Mouse (Mus musculus): ENCODE data around the gene Opa3. TPM values are rescaled to one million over a fixed set of nuclear protein-coding genes. Genes with fewer than 3 reads are reported as not detected.

Opa3 gene
- total RNA-seq, 2 experiments from 2014 or later, result 42.7 to 46.8 TPM

GRCm38 (mm10) chr7:19304501-19305412, 76.6 kb downstream of the Opa3 start:
- no peak for TF ChIP-seq CTCF (IDR thresholded peaks at IDR 0.05)
- Histone ChIP-seq H3K27ac (no peak overlapping the region), H3K4me3 (peak overlapping the region; percentile 5; the same call in 1 of the 2 replicates)
- DNase-seq (ENCODE audit: extremely low spot score in 1 of 2, low spot score in 2 of 2), result no peak
- intact Hi-C loops (cut with DNase I), result loop anchor here (5.0 kb wide), 1 partner anchor 127 kb away; the partner anchor contains the start of gene Eml2

- intact Hi-C loops (cut with DNase I), result no loop called here
- Histone ChIP-seq H3K27ac (no peak overlapping the region), H3K4me3 (no peak overlapping the region)
- no peak for DNase-seq (ENCODE audit: extremely low spot score in 1 of 2, low spot score in 2 of 2)
- no peak for TF ChIP-seq CTCF (IDR thresholded peaks at IDR 0.05)
These were observed 77.2 kb downstream of the Opa3 start for GRCm38 (mm10) chr7:19305413-19305735.

Small RNA genes within 50 kb of the gene (microRNA-seq; reads per million reads assigned to microRNA genes)
- gene Mir330, result 12,883 to 14,318 reads per million in 2 experiments

Other genes starting within 250 kb of the Opa3 start
- under 1 TPM; 0.51 to 0.86 TPM for gene Nanos2, start 240.9 kb upstream of the Opa3 start, total RNA-seq (2021)
- 10 to 100 TPM; 50.6 to 61.2 TPM for gene Mypop, start 237.1 kb upstream of the Opa3 start, total RNA-seq (2021)
- 10 to 100 TPM; 47.7 to 49.2 TPM for gene Irf2bp1, start 224.3 kb upstream of the Opa3 start, total RNA-seq (2021)
- not detected for gene Foxa3, start 204.8 kb upstream of the Opa3 start, total RNA-seq (2021)
- 100 to 1,000 TPM; 126 to 133 TPM for gene Sympk, start 204.0 kb upstream of the Opa3 start, total RNA-seq (2021)
- gene Rsph6a, start 173.6 kb upstream of the Opa3 start, total RNA-seq (2021), result under 1 TPM; 0.27 to 0.30 TPM
- 100 to 1,000 TPM; 141 to 143 TPM for gene Dmwd, start 152.1 kb upstream of the Opa3 start, total RNA-seq (2021)
- gene Dmpk, start 144.5 kb upstream of the Opa3 start, total RNA-seq (2021), result 10 to 100 TPM; 35.2 to 50.4 TPM
- gene Six5, start 133.7 kb upstream of the Opa3 start, total RNA-seq (2021), result 1 to 10 TPM; 1.9 to 2.0 TPM
- gene Gm4969, start 110.0 kb upstream of the Opa3 start, total RNA-seq (2021), result under 1 TPM; 0.21 to 0.27 TPM
- 10 to 100 TPM; 13.4 to 14.3 TPM for gene Fbxo46, start 108.5 kb upstream of the Opa3 start, total RNA-seq (2021)
- 10 to 100 TPM; 14.8 to 16.3 TPM for gene Qpctl, start 79.0 kb upstream of the Opa3 start, total RNA-seq (2021)
- 10 to 100 TPM; 69.8 to 73.3 TPM for gene Snrpd2, start 78.6 kb upstream of the Opa3 start, total RNA-seq (2021)
- gene Gipr, start 62.2 kb upstream of the Opa3 start, total RNA-seq (2021), result 1 to 10 TPM; 1.8 to 1.9 TPM
- gene Eml2, start 51.9 kb upstream of the Opa3 start, total RNA-seq (2021), result 100 to 1,000 TPM; 131 to 138 TPM
- 1 to 10 TPM; 2.4 to 3.8 TPM for gene Gpr4, start 15.8 kb upstream of the Opa3 start, total RNA-seq (2021)
- 10 to 100 TPM; 13.2 to 14.6 TPM for gene Vasp, start 43.5 kb downstream of the Opa3 start, total RNA-seq (2021)
- not detected for gene Ppm1n, start 51.7 kb downstream of the Opa3 start, total RNA-seq (2021)
- gene Rtn2, start 54.3 kb downstream of the Opa3 start, total RNA-seq (2021), result 100 to 1,000 TPM; 110 to 122 TPM
- gene Fosb, start 81.7 kb downstream of the Opa3 start, total RNA-seq (2021), result 10 to 100 TPM; 27.0 to 59.5 TPM
- gene Ercc1, start 116.4 kb downstream of the Opa3 start, total RNA-seq (2021), result 10 to 100 TPM; 48.9 to 51.8 TPM
- 10 to 100 TPM; 17.0 to 17.8 TPM for gene Cd3eap, start 131.1 kb downstream of the Opa3 start, total RNA-seq (2021)
- 1 to 10 TPM; 7.7 to 7.8 TPM for gene Ppp1r13l, start 131.4 kb downstream of the Opa3 start, total RNA-seq (2021)
- 10 to 100 TPM; 37.2 TPM for gene Ercc2, start 153.7 kb downstream of the Opa3 start, total RNA-seq (2021)
- gene Klc3, start 175.8 kb downstream of the Opa3 start, total RNA-seq (2021), result 1 to 10 TPM; 2.4 to 4.1 TPM
- gene Ckm, start 176.4 kb downstream of the Opa3 start, total RNA-seq (2021), result not detected
- 10 to 100 TPM; 79.1 to 79.5 TPM for gene Mark4, start 230.5 kb downstream of the Opa3 start, total RNA-seq (2021)
- under 1 TPM; 0.26 to 0.36 TPM for gene Exoc3l2, start 235.0 kb downstream of the Opa3 start, total RNA-seq (2021)

Measured in left cerebral cortex, adult 2 months (tissue).